Mouse (Mus musculus) MEL (cell line): ENCODE results near the gene Erc1. TPM values are rescaled to one million over a fixed set of nuclear protein-coding genes. Genes with fewer than 3 reads are reported as not detected.

ENCODE experiments used
- DNase-seq: peaks from one replicate; pipeline ENCODE4 v3.0.0; 2011; ENCODE audit warnings: low read depth, low spot score
- H3K27ac ChIP-seq: 2 replicates; pipeline ENCODE4 v1.5.1; 2012; ENCODE audit warnings: low read depth, mild to moderate bottlenecking, control low read depth, low read length, moderate library complexity; ENCODE audit not compliant: control insufficient read depth
- H3K27me3 ChIP-seq, 2 experiments: fragments of 150-350 bp in 1 of 2; sonication (generic) in 1 of 2; 2 replicates each; pipeline ENCODE4 v1.6.1; 2012; ENCODE audit warnings: low read length in 2 of 2, mild to moderate bottlenecking in 2 of 2, improper control_type of control experiment in 1 of 2, moderate library complexity in 1 of 2; ENCODE audit not compliant: insufficient read depth in 2 of 2, control insufficient read depth in 1 of 2
- H3K36me3 ChIP-seq, 2 experiments: 2 replicates each; pipeline ENCODE4 v1.6.1; 2012 to 2014; ENCODE audit warnings: low read length in 2 of 2, improper control_type of control experiment in 1 of 2, inconsistent platforms in 1 of 2, mild to moderate bottlenecking in 1 of 2; ENCODE audit not compliant: insufficient read depth in 2 of 2, control insufficient read depth in 1 of 2
- H3K4me1 ChIP-seq, 2 experiments: fragments of 150-350 bp in 1 of 2; sonication (generic) in 1 of 2; 2 replicates each; pipeline ENCODE4 v1.6.1; 2012; ENCODE audit warnings: low read length in 2 of 2, improper control_type of control experiment in 1 of 2, mild to moderate bottlenecking in 1 of 2; ENCODE audit not compliant: insufficient read depth in 2 of 2, control insufficient read depth in 1 of 2
- H3K4me3 ChIP-seq, 2 experiments: fragments of 150-350 bp in 1 of 2; sonication (generic) in 1 of 2; 2 replicates each; pipeline ENCODE4 v1.5.1; 2012; ENCODE audit warnings: low read depth in 2 of 2, low read length in 2 of 2, mild to moderate bottlenecking in 2 of 2, moderate library complexity in 2 of 2, control low read depth in 1 of 2, improper control_type of control experiment in 1 of 2; ENCODE audit not compliant: control insufficient read depth in 1 of 2, insufficient read depth in 1 of 2
- H3K79me2 ChIP-seq: 2 replicates; pipeline ENCODE4 v1.6.1; 2012; ENCODE audit warnings: mild to moderate bottlenecking, low read length, moderate library complexity; ENCODE audit not compliant: control insufficient read depth, poor library complexity, insufficient read depth
- H3K9ac ChIP-seq: 2 replicates; pipeline ENCODE4 v1.6.1; 2012; ENCODE audit warnings: low read depth, mild to moderate bottlenecking, control low read depth, low read length, moderate library complexity; ENCODE audit not compliant: control insufficient read depth, poor library complexity, severe bottlenecking
- H3K9me3 ChIP-seq: fragments of 150-350 bp; sonication (generic); replicated peaks from 2 replicates; pipeline ENCODE4 v1.6.1; 2012; ENCODE audit warnings: mild to moderate bottlenecking, low read length, improper control_type of control experiment, moderate library complexity; ENCODE audit not compliant: insufficient read depth
- BHLHE40 ChIP-seq: IDR thresholded peaks from 2 replicates; pipeline ENCODE4 v1.6.1; 2012; ENCODE audit warnings: low read depth, mild to moderate bottlenecking, inconsistent platforms, low read length, improper control_type of control experiment, borderline replicate concordance
- EP300 ChIP-seq, 2 experiments: IDR thresholded peaks; 2 replicates each; pipeline ENCODE4 v1.6.1; 2011; ENCODE audit warnings: improper control_type of control experiment in 2 of 2, low read length in 2 of 2, low read depth in 1 of 2, mild to moderate bottlenecking in 1 of 2
- ETS1 ChIP-seq: IDR thresholded peaks from 2 replicates; pipeline ENCODE4 v1.6.1; 2012; ENCODE audit warnings: low read depth, mild to moderate bottlenecking, inconsistent platforms, low read length, improper control_type of control experiment, moderate library complexity
- HCFC1 ChIP-seq: IDR thresholded peaks from 2 replicates; pipeline ENCODE4 v1.6.1; 2012; ENCODE audit warnings: low read depth, mild to moderate bottlenecking, inconsistent platforms, low read length, improper control_type of control experiment, moderate library complexity
- JUND ChIP-seq: IDR thresholded peaks from 2 replicates; pipeline ENCODE4 v1.6.1; 2011; ENCODE audit warnings: low read depth, mild to moderate bottlenecking, improper control_type of control experiment, low read length
- KAT2A ChIP-seq: conservative IDR thresholded peaks from 2 replicates; pipeline ENCODE4 v1.6.1; 2012; ENCODE audit warnings: low read depth, low read length, improper control_type of control experiment, inconsistent platforms
- MAX ChIP-seq: IDR thresholded peaks from 2 replicates; pipeline ENCODE4 v1.6.1; 2011; ENCODE audit warnings: low read length, improper control_type of control experiment
- MYB ChIP-seq: IDR thresholded peaks from 2 replicates; pipeline ENCODE4 v1.6.1; 2011; ENCODE audit warnings: mild to moderate bottlenecking, low read depth, low read length, improper control_type of control experiment
- MYC ChIP-seq: IDR thresholded peaks from 2 replicates; pipeline ENCODE4 v1.6.1; 2011; ENCODE audit warnings: low read depth, mild to moderate bottlenecking, low read length, improper control_type of control experiment, moderate library complexity
- POLR2AphosphoS2 ChIP-seq: IDR thresholded peaks from 2 replicates; pipeline ENCODE4 v1.6.1; 2011; ENCODE audit warnings: low read length, improper control_type of control experiment
- POLR2AphosphoS5 ChIP-seq: IDR thresholded peaks from 2 replicates; pipeline ENCODE4 v1.6.1; 2012; ENCODE audit warnings: low read depth, borderline replicate concordance, mild to moderate bottlenecking, inconsistent platforms, low read length, moderate library complexity, mixed read lengths
- RCOR1 ChIP-seq: IDR thresholded peaks from 2 replicates; pipeline ENCODE4 v1.6.1; 2012; ENCODE audit warnings: low read depth, mild to moderate bottlenecking, inconsistent platforms, low read length, improper control_type of control experiment
- SMC3 ChIP-seq: IDR thresholded peaks from 2 replicates; pipeline ENCODE4 v1.6.1; 2011; ENCODE audit warnings: low read depth, low read length, improper control_type of control experiment
- TCF12 ChIP-seq: IDR thresholded peaks from 2 replicates; pipeline ENCODE4 v1.6.1; 2014; ENCODE audit warnings: low read depth, mild to moderate bottlenecking, inconsistent platforms, low read length, improper control_type of control experiment, moderate library complexity
- UBTF ChIP-seq: IDR thresholded peaks from 2 replicates; pipeline ENCODE4 v1.6.1; 2012; ENCODE audit warnings: low read depth, mild to moderate bottlenecking, inconsistent platforms, low read length, improper control_type of control experiment, moderate library complexity, borderline replicate concordance; ENCODE audit not compliant: insufficient read depth
- USF1 ChIP-seq: IDR thresholded peaks from 2 replicates; pipeline ENCODE4 v1.6.1; 2014; ENCODE audit warnings: low read depth, mild to moderate bottlenecking, inconsistent platforms, low read length, improper control_type of control experiment, moderate library complexity
- USF2 ChIP-seq, 2 experiments: IDR thresholded peaks; 2 replicates each; pipeline ENCODE4 v1.6.1; 2011 to 2012; ENCODE audit warnings: improper control_type of control experiment in 2 of 2, low read length in 2 of 2, borderline replicate concordance in 1 of 2, inconsistent platforms in 1 of 2, low read depth in 1 of 2, mild to moderate bottlenecking in 1 of 2; ENCODE audit not compliant: insufficient read depth in 1 of 2
- ZC3H11A ChIP-seq: IDR thresholded peaks from 2 replicates; pipeline ENCODE4 v1.6.1; 2012; ENCODE audit warnings: low read depth, mild to moderate bottlenecking, inconsistent platforms, low read length, improper control_type of control experiment
- ZKSCAN1 ChIP-seq: IDR thresholded peaks from 2 replicates; pipeline ENCODE4 v1.6.1; 2012; ENCODE audit warnings: low read depth, mild to moderate bottlenecking, inconsistent platforms, low read length, improper control_type of control experiment, moderate library complexity
- polyA plus RNA-seq, 2 experiments: library from polyadenylated mRNA; stranded (reverse) in 1 of 2; unstranded in 1 of 2; fragments of >175 nt in 1 of 2; fragments of >200 nt in 1 of 2; gene quantifications; 2 replicates each; pipeline versions ENCODE4 v1.2.1 to v1.2.4; 2012; ENCODE audit warnings: low replicate concordance in 2 of 2, low read depth in 1 of 2; ENCODE audit not compliant: insufficient read length in 2 of 2, insufficient read depth in 1 of 2, missing spikeins in 1 of 2
- total RNA-seq: library from RNA; depleted of rRNA; stranded (reverse); fragments of 300-350 nt; gene quantifications from 2 replicates; pipeline ENCODE4 v1.2.3, GENCODE M21; 2012

Erc1 gene
- total and polyA plus RNA-seq, 3 experiments: 3.8 to 79.9 (median 9.4) TPM

- Histone ChIP-seq H3K4me1 (no peaks in the 10 kb centered on the region), H3K27ac (no peak overlapping the region), H3K9ac (no peak overlapping the region), H3K79me2 (no peaks in the 10 kb centered on the region), H3K27me3 (no peaks in the 10 kb centered on the region), H3K4me3 (no peak overlapping the region), H3K36me3 (no peaks in the 10 kb centered on the region), H3K9me3 (no peaks in the 10 kb centered on the region)
- TF ChIP-seq ETS1 (no peak), KAT2A (no peak), ZC3H11A (no peak), ZKSCAN1 (no peak), MYB (no peak), POLR2AphosphoS2 (no peak), EP300 (IDR thresholded peaks at IDR 0.05; ENCODE audit: low read depth in 1 of 2, low read length in 2 of 2) (no peak), MYC (no peak), RCOR1 (no peak), POLR2AphosphoS5 (no peak), JUND (no peak), UBTF (no peak), USF1 (no peak), SMC3 (no peak)
- DNase-seq: no peak
Observed at GRCm38 (mm10) chr6:119740541-119740940, 107.4 kb downstream of the Erc1 start.

GRCm38 (mm10) chr6:119738638-119739375, 109.2 kb downstream of the Erc1 start:
- H3K36me3 ChIP-seq: no peaks in the 10 kb centered on the region; a peak in 1 of 4 replicates
- H3K27me3 ChIP-seq: no peaks in the 10 kb centered on the region
- no peak overlapping the region for H3K4me3 ChIP-seq
- no peak for TF ChIP-seq MAX
- TF ChIP-seq USF2 (IDR thresholded peaks at IDR 0.05; ENCODE audit: borderline replicate concordance in 1 of 2, insufficient read depth in 1 of 2, low read depth in 1 of 2, low read length in 2 of 2): no peak
- TF ChIP-seq TCF12: no peak
- no peak for TF ChIP-seq SMC3
- TF ChIP-seq HCFC1: no peak
- no peak for TF ChIP-seq BHLHE40
- no peak overlapping the region for H3K9ac ChIP-seq
- DNase-seq: no peak
- no peaks in the 10 kb centered on the region for H3K9me3 ChIP-seq
- H3K4me1 ChIP-seq: no peaks in the 10 kb centered on the region; a peak in 1 of 4 replicates
- H3K79me2 ChIP-seq: no peaks in the 10 kb centered on the region
- no peak overlapping the region for H3K27ac ChIP-seq
